Mouse (Mus musculus) lung, postnatal 0 days (tissue): Measurements from ENCODE around the gene Zcchc14.

Experiments
- CTCF ChIP-seq: IDR thresholded peaks from 2 replicates; pipeline ENCODE4 v1.5.1; 2016; ENCODE audit warnings: antibody characterized with exemption, mild to moderate bottlenecking
- EP300 ChIP-seq: IDR thresholded peaks from 2 replicates; pipeline ENCODE4 v1.6.1; 2016; ENCODE audit warnings: antibody characterized with exemption, mild to moderate bottlenecking, control low read depth

GRCm38 (mm10) chr8:121683083-121683832 lies 30.6 kb upstream of the Zcchc14 start:
- TF ChIP-seq EP300: no peak
- TF ChIP-seq CTCF: no peak
